Mouse (Mus musculus): ENCODE results near the gene Commd6. TPM values are rescaled to one million over a fixed set of nuclear protein-coding genes. Genes with fewer than 3 reads are reported as not detected.

The Commd6 gene
- total RNA-seq (2021) = 10 to 100 TPM; 54.1 to 57.3 TPM
- long read RNA-seq, full-length matches to known transcripts = 5 of 9 reads
- long read RNA-seq, partial matches to known transcripts = 0 of 9 reads
- long read RNA-seq, other reads (novel, unspliced or antisense) = 4 of 9 reads

GRCm38 (mm10) chr14:101640153-101640843 is at the start of gene Commd6:
Gene Commd6, minus strand, starts transcription at chr14:101640686.
- DNase-seq (ENCODE audit: low spot score in 2 of 2) = peak; percentile 87 to 95

GRCm38 (mm10) chr14:101688406-101688805 is 47.9 kb upstream of the Commd6 start:
- DNase-seq (ENCODE audit: low spot score in 2 of 2) = no peak

DNA sequence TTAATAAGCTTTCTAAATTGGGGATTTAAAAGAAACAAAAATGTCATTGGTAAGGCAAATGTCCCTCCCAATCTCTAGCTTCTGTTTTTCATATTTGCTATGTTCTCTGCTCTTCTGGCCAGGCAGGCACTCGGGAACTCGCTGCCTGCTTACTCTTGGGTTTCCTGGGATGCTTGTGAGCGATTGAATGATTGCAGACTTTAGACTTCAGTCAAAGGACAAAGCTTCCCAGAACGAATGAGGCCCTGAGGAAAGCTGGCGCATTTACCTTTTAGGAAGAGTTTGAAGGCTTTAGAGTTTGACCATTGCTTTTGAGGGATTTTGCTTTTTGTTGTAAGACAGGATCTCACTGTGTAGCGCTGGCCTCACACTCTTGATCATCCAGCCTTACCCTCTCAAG is 47.2 kb upstream of the Commd6 start:
- DNase-seq (ENCODE audit: low spot score in 2 of 2) = no peak

DNA sequence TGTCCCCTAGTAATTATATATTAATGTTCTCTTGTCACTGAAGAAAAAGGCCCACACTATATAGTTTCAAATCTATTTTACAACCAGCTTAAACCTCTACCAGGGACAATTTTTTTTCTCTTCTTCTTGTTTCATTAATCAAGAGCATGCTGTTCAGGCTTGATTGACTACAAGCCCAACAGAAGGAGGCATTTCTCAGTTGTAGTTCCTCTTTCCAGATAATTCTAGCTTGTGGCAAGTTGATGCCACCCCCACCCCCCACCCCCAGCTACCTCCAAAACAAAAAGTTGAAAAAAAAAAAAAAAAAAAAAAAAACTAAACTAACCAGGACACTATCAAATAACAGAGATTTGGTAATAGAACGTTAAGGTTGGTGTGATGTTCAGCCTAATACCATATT is 31.7 kb upstream of the Commd6 start:
- no peak for DNase-seq (ENCODE audit: low spot score in 2 of 2)

DNA sequence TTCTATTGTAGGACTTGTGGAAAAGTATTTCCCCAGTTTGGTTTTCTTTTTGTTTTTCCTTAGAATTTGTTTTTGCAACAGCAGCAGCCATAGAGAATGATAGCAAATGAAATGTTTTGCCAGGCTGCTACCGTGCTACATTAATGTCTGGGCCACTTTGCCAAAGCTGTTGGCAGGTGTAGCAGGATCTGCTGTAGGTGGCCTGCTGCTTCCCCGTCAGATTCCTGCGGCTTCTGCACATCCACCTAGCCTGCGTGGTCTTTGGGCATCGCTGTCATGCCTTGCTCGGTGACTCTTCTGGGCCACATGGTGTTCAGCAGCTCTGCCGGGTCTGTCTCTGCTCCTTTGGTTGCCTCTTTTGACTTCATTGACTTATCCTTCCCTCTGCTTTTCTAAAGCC is 28.1 kb upstream of the Commd6 start:
- no peak for DNase-seq (ENCODE audit: low spot score in 2 of 2)

DNA sequence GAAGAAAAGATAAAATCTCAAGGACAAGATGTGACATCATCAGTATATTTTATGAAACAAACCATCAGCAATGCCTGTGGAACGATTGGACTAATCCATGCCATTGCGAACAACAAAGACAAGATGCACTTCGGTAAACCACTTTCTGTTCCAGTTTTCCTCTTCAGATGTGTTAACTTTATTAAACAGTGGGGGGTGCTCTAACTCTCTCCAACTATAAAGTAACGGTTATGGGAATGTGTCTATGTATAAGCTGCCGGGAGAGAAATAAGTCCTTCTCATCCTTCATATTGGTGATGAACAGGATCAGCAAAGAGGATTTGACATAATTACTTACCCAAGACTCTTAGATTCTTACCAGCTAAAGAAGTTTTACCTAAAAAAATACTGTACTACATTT is 26.1 kb upstream of the Commd6 start:
- no peak for DNase-seq (ENCODE audit: low spot score in 2 of 2)

DNA sequence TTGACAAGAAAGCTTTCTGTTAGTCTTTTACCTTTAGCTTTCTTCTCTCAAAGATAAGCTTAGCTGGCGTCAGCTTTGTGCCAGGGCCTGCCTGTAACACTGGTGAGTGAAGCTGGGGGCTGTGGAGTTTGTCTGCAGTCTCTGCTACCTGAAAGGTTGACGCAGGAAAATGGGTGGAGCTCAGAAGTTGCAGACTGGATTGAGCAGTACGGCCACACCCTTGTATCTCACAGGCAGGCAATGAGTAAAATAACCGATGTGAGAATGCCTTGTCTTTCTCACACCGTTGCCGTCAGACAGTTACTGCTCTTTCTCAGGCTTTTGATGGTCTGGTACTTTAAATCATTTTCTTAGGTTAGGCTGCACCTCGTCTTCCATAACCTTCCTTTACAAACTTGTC is 25.6 kb upstream of the Commd6 start:
- no peak for DNase-seq (ENCODE audit: low spot score in 2 of 2)

- no peak for DNase-seq (ENCODE audit: low spot score in 2 of 2)
Observed at GRCm38 (mm10) chr14:101664274-101664673, 23.8 kb upstream of the Commd6 start.

- no peak for DNase-seq (ENCODE audit: low spot score in 2 of 2)
Observed at GRCm38 (mm10) chr14:101661654-101662412, 21.3 kb upstream of the Commd6 start.

DNA sequence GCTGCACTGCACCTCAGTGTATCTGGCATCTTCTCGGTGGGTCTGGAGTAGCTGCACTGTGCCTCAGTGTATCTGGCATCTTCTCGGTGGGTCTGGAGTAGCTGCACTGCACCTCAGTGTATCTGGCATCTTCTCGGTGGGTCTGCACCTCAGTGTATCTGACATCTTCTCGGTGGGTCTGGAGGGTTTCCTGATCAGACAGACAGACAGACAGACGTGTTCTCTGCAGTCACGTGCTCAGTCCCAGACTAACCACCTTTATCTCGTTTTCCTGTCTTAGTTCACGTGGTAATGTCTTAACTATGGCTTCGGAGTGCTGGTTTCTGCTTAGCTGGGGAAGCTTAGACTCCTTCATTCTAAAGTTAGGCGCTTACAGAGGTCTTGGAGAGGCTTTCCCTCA is 15.8 kb upstream of the Commd6 start:
- DNase-seq (ENCODE audit: low spot score in 2 of 2) = no peak

- no peak for DNase-seq (ENCODE audit: low spot score in 2 of 2)
Observed at GRCm38 (mm10) chr14:101654526-101654909, 14.0 kb upstream of the Commd6 start.

- peak; percentile 91 to 98 for DNase-seq (ENCODE audit: low spot score in 2 of 2)
Observed at GRCm38 (mm10) chr14:101653581-101654525, 13.4 kb upstream of the Commd6 start, which contains the start of gene Uchl3. Gene Uchl3, plus strand, starts transcription at chr14:101653967.

- no peak for DNase-seq (ENCODE audit: low spot score in 2 of 2)
Observed at GRCm38 (mm10) chr14:101652571-101652970, 12.1 kb upstream of the Commd6 start.

DNA sequence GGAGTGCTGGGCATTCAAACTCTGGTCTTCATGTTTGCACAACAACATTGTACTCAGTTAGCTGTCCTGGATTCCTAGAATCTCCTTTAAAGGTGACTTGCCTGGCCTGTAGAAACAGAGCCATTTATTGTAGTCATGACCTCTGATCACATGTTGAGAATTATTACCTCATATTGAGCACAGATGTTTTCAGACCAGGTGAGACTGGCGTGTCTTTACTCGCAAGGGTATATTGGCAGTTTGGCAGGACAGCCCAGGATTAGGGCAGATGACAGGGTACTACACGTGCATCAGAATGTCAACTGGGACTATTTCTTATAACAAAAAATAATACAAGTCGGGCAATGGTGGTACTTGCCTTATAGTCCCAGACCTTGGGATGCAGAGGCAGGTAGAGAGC is 10.1 kb upstream of the Commd6 start:
- no peak for DNase-seq (ENCODE audit: low spot score in 2 of 2)

DNA sequence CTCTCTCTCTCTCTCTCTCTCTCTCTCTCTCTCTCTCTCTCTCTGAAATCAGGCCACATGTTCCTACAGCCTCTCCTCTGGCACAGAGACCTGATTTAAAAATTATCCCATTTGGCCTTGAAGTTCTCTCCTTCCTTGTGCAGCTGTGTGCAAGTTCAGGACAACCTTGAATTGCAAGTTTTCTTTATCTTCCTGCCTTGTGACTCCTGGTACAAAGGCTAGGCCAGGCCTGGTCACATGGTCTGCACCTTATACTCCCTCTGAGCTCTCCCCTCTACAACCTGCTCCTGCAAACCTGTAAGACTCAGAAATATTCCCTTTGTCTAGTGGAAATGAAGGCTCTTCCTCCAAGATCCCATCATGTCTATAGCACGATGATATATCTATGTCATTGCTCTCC is 4.5 kb upstream of the Commd6 start:
- no peak for DNase-seq (ENCODE audit: low spot score in 2 of 2)

DNA sequence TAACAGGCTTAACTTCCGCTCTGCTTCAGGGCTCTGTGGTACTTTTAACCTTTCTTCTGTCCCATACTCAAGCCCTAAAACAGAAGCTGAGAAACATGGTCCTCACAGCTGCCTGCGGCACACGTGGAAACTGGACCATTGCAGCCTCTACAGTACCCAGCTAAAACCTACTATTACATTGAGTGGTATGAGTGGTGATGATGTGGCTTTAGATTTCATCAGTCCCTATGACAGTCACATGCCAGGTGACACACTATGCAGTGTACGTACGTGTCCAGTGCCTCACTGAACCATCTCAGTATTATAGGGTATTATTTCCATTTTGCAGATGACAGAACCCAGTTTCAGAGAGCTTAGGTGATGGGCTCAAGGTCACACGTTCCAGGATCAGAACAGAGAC is 3.1 kb downstream of the Commd6 start:
- no peak for DNase-seq (ENCODE audit: low spot score in 2 of 2)

- no peak for DNase-seq (ENCODE audit: low spot score in 2 of 2)
Observed at GRCm38 (mm10) chr14:101635765-101636164, 4.7 kb downstream of the Commd6 start.

DNA sequence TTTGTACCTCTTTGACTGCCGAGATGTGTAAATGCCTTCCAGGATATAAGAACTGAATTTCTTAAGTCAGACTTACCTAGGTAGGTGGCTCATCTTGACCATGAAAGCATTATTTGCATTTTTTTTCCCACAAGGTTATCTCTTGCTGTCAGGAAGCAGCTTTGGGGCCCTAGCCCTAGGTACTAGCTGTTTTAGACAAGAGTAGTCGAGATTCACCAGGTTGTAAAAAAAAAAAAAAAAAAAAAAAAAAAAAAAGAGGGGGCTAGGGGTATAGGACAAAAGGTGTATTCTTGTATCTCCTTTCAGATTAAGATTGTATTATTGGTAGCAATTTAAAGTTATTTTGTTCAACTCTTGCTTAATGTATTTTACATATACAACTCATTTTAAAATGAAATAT is 9.9 kb downstream of the Commd6 start:
- DNase-seq (ENCODE audit: low spot score in 2 of 2) = no peak

GRCm38 (mm10) chr14:101617680-101618079 is 22.8 kb downstream of the Commd6 start:
- DNase-seq (ENCODE audit: low spot score in 2 of 2) = no peak

DNA sequence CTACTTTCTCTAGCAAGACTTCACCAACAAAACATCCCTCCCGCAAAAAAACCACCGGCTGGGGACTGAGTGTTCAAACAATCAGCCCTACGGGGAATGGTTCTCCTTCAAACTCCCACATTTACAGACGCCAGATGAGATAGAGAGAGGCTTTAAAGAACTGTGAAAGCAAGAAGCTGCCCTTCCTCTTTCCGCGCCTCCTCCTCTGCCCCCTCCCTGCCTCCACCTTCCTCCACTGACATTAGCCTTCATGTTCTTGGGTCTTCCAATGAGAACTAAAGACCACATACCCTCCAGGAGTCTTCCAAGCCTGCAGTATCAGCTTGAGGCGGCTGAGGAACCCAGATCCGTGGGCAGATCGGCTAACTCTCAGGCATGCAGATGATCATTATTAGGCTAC is 24.3 kb downstream of the Commd6 start:
- DNase-seq (ENCODE audit: low spot score in 2 of 2) = no peak

- DNase-seq (ENCODE audit: low spot score in 2 of 2) = no peak
Observed at GRCm38 (mm10) chr14:101613206-101613605, 27.3 kb downstream of the Commd6 start.

All from layer of hippocampus, adult 18-20 months (tissue).